Comparison of ENCODE assay signal across 9 mouse cellular contexts in genomic region chr4:134580351-134581148, GRCm38 (mm10). TPM values are rescaled to one million over a fixed set of nuclear protein-coding genes. Genes with fewer than 3 reads are reported as not detected.
DNase-seq lines count a peak whose midpoint lies in the region; ATAC-seq lines count a peak whose summit lies in the region.
"Had no signal": no experiment of that assay in that cellular context is flagged by ENCODE, and none has a peak within 500 bp of the region (broad histone marks: within the 10 kb centered on the region; RNA-seq: fewer than 3 reads in every experiment).

No protein-coding gene starts in this region.

- no peak overlapping the region for H3K4me2 ChIP-seq in hindbrain, embryonic 12.5 days (replicated peaks)
- H3K4me2 ChIP-seq in forebrain, embryonic 15.5 days (replicated peaks): no peak overlapping the region

- 0 out of 2 replicates have a peak overlapping the region, but pooled peaks have one; percentile 41 for H3K27ac ChIP-seq in hindbrain, embryonic 10.5 days
- H3K27ac ChIP-seq in hindbrain, embryonic 12.5 days: no peak overlapping the region
- peak overlapping the region; percentile 83 for H3K27ac ChIP-seq in forebrain, embryonic 15.5 days (replicated peaks)

- H3K9ac ChIP-seq in hindbrain, embryonic 12.5 days: no peak overlapping the region
- H3K9ac ChIP-seq in forebrain, embryonic 15.5 days (replicated peaks): no peak overlapping the region

- no peaks in the 10 kb centered on the region for H3K36me3 ChIP-seq in hindbrain, embryonic 10.5 days
- no peaks in the 10 kb centered on the region for H3K36me3 ChIP-seq in hindbrain, embryonic 12.5 days
- H3K36me3 ChIP-seq in forebrain, embryonic 15.5 days: no peaks in the 10 kb centered on the region

- H3K27me3 ChIP-seq in hindbrain, embryonic 10.5 days (ENCODE audit: insufficient read depth, poor library complexity, severe bottlenecking): 0 out of 2 replicates have a peak, but pooled peaks cover 4% of the 10 kb centered on the region
- H3K27me3 ChIP-seq in hindbrain, embryonic 12.5 days: peaks cover 7% of the 10 kb centered on the region
- H3K27me3 ChIP-seq in forebrain, embryonic 15.5 days: no peaks in the 10 kb centered on the region

- no peak for ATAC-seq in hindbrain, embryonic 12.5 days (ENCODE audit: low FRiP score)
- peak; percentile 78 for ATAC-seq in forebrain, embryonic 15.5 days (replicated peaks)

- H3K4me1 ChIP-seq in hindbrain, embryonic 10.5 days (replicated peaks): peaks cover 44% of the 10 kb centered on the region
- H3K4me1 ChIP-seq in hindbrain, embryonic 12.5 days: peaks cover 37% of the 10 kb centered on the region
- H3K4me1 ChIP-seq in forebrain, embryonic 15.5 days: peaks cover 34% of the 10 kb centered on the region

- WGBS in hindbrain, embryonic 10.5 days: 77% methylated on average over 15 of the region's 15 CpGs
- 69% methylated on average over 15 of the region's 15 CpGs for WGBS in hindbrain, embryonic 12.5 days
- 46% methylated on average over 15 of the region's 15 CpGs for WGBS in forebrain, embryonic 15.5 days

- no peak overlapping the region for H3K4me3 ChIP-seq in hindbrain, embryonic 10.5 days
- H3K4me3 ChIP-seq in hindbrain, embryonic 12.5 days: no peak overlapping the region
- H3K4me3 ChIP-seq in forebrain, embryonic 15.5 days: no peak overlapping the region

- H3K9me3 ChIP-seq in hindbrain, embryonic 10.5 days: no peaks in the 10 kb centered on the region
- H3K9me3 ChIP-seq in hindbrain, embryonic 12.5 days (replicated peaks): no peaks in the 10 kb centered on the region
- H3K9me3 ChIP-seq in forebrain, embryonic 15.5 days: no peaks in the 10 kb centered on the region

- DNase-seq in hindbrain, embryonic 10.5 days (ENCODE audit: low spot score): no peak
- DNase-seq in layer of hippocampus, postnatal 25 days (ENCODE audit: extremely low spot score in 1 of 2, low spot score in 1 of 2): peak; percentile 65 to 69
- peak; percentile 65 to 75 for DNase-seq in right cerebral cortex, adult 2 months (ENCODE audit: low spot score in 2 of 2)
- no peak for DNase-seq in urinary bladder, postnatal 25 days (ENCODE audit: low spot score)
- DNase-seq in lung, postnatal 10 days: no peak
- no peak for DNase-seq in thymus, postnatal 4 days
- DNase-seq: adrenal gland, adult 8-10 months had no signal

RNA-seq across cellular contexts. Expression of gene Selenon, which starts 28.6 kb away (rescaled TPM):
- polyA plus RNA-seq in hindbrain, embryonic 10.5 days (2016; fragmentation: Nextera tagmentation; extraction: Ambion mirVana): 8.6 and 10.3 TPM in 2 replicates
- 36.7 and 42.8 TPM in 2 replicates for polyA plus RNA-seq in hindbrain, embryonic 12.5 days (2016; fragmentation: Nextera tagmentation; extraction: Ambion mirVana)
- polyA plus RNA-seq in forebrain, embryonic 15.5 days (2015; fragmentation: Nextera tagmentation; extraction: Ambion mirVana): 11.8 and 27.5 TPM in 2 replicates
- total RNA-seq in layer of hippocampus, postnatal 25 days (2021): 10 to 100 TPM; 15.5 to 16.5 TPM

RNA-seq across cellular contexts. Expression of gene Mtfr1l, which starts 45.4 kb away (rescaled TPM):
- 115 and 125 TPM in 2 replicates for polyA plus RNA-seq in hindbrain, embryonic 10.5 days (2016; fragmentation: Nextera tagmentation; extraction: Ambion mirVana)
- 137 and 140 TPM in 2 replicates for polyA plus RNA-seq in hindbrain, embryonic 12.5 days (2016; fragmentation: Nextera tagmentation; extraction: Ambion mirVana)
- 157 and 161 TPM in 2 replicates for polyA plus RNA-seq in forebrain, embryonic 15.5 days (2015; fragmentation: Nextera tagmentation; extraction: Ambion mirVana)
- total RNA-seq in layer of hippocampus, postnatal 25 days (2021): 10 to 100 TPM; 69.5 to 72.0 TPM

Comparison
In these comparisons a context has a peak if more than half of its experiments do, and no peak if none do; other contexts are left out.
1. DNase-seq: peak in layer of hippocampus, postnatal 25 days (2 of 2) and right cerebral cortex, adult 2 months (2 of 2); none in hindbrain, embryonic 10.5 days (single experiment), urinary bladder, postnatal 25 days (single experiment), lung, postnatal 10 days (single experiment) and thymus, postnatal 4 days (single experiment).